Mouse (Mus musculus): Measurements from ENCODE around the gene Kif26b.

Gene Kif26b

DNA sequence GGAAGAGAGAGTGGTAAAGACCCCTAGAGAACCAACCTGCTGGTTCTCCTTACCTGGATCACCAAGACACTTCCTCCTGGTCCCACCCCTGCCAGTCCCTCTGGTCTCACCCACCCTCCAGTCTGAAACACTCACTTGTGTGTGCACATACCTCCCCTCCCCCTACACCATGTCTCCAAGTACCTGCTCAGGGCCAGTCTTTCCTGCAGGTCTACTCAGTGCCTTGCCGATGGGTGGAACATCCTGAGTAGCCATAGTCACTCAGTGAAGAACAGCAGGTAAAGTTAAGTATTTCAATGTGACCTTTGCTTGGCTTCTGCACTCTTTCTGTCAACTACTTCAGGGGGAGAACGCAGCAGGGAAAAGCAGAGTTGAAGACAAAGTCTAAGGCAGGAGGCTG, 268.5 kb downstream of the Kif26b start:
- no peak for DNase-seq

DNA sequence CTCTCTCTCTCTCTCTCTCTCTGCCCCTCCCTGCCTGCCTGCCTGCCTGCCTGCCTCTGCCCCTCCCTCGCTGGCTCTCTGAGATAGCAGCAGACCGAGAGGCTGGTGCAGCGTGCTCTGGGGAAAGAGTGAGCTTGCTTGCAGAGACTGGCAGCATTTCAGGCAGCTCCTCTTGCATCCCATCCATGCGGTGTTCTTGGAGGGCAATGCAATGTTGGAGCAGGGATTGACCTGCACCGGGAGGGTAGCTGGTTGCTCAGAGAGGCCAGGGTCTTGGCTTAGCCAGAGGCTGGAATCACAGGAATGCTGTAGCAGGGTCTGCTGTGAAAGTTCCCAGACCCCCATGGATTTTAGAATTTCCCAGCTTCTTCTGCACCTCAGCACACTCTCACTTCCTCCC, 269.4 kb downstream of the Kif26b start:
- no peak for DNase-seq

DNA sequence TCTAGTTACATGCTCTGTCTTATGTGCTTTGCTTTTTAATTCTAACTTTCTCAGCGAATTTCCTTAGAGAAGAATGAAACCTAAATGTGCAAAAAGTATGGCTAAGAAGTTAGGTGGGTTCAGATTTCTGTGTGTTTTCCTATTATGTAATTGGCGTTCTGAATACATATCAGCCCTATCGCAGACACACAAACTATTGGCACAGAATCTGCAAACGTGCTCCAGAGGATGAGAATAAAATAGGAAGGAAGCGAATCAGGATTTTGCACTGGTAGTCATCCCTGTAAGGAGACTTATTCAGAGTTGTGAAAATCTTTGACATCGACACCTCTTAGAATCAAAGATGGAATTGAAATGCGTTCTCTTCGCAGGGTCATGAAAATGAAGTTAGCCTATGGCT, 270.0 kb downstream of the Kif26b start:
- no peak for DNase-seq

DNA sequence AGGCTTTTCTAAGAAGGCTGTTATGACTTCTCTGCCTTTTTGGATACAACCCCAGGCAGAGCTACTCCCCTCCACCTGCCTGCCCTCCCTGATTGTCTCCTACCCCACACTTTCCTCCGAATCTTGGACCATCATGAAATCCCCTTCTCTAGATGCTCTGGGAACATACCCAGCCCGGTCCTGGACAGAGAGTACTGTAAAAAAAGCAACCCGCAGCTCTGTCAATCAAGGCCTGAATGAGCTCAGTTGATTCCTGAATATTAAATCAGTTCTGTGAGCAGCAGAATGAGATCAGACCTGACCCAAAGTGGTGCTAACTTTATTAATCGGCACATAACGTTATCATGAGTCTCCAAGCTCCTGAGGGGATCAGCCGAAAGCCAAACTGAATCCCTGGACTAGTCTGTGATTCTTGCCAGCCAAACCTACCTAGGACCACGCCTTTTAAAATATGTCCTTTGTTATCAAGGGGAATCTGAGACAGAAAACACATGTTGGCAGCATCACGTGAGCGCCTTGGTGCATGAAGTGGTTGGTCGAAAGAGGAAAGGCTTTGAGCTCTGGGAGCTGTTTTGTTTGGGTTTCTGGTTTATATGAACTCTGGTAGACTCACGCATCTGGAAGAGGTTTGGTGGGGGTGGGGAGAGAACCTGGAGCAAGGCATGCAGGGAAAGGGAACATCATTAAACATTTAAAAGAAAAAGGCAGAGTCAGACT, 271.1 kb downstream of the Kif26b start:
- no peak for DNase-seq

DNA sequence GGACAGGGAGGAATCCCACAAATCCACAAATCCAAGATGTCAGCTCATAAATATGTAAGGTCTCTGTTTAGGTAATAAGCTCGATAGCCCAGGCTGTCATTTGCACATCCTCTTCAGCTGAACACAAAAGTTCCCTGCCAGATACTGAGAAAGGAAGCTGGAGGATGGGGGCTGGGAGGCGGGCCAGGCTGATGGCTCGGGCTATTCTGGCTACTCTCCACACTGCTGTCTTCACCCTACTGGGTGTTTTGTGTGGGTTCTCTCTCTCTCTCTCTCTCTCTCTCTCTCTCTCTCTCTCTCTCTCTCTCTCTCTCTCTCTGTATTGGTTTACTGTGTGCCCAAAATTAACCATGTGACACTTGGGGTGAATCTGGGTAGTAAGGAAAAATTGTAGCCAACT, 274.2 kb downstream of the Kif26b start:
- peak; percentile 10 for DNase-seq

DNA sequence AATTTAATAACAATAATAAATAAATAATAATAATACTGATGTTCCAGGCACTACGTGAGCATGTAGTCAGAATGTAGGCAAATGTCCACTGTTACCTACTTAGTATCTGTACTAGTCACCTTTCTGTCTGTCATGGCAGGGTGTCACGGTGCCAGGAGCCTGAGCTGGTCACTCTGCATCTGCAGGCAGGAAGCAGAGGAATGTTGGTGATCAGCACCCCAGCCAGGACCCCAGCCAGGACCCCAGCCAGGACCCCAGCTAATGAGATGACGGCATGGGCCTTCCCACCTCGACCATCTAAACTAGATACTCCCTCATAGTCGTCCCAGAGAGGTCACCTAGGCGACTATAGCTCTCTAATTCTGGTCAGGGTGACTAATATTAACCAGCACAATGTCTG, 288.6 kb downstream of the Kif26b start:
- no peak for DNase-seq

DNA sequence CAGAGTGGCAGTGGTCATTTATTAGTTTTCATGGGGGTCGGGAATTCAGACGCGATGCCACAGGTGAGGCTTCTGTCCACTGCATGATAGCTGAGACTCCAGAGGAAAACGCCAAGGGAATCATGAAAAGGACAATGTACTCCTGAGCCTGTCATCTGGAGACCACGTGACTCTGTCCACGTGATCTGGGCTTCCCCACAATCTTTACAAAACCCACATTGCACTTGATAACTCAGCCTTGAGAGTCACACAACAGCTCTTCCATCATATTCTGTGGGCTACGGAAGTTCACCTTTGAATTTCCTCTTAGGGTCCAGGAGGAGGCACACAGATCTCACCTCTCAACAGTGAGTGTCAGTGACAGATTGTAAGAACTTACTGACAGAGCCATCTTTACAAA, 290.1 kb downstream of the Kif26b start:
- no peak for DNase-seq

DNA sequence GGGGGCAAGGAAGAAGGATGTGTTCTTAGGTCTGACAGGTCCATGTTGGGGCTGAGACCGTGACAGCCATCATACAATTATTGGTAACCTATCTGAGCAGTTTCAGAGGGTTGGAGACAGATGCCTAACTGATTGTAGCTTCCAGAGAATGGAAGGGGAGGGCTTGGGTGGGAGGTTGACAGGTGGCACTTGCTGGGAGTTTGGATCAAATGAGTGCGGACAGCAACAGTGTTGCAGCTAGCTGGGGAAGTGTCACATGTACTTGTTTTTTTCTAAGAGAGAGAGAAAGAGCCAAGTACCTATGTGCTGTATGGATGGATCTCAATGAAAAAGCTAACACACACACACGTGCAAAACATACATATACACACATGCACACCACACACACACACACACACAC, 291.2 kb downstream of the Kif26b start:
- DNase-seq = no peak

DNA sequence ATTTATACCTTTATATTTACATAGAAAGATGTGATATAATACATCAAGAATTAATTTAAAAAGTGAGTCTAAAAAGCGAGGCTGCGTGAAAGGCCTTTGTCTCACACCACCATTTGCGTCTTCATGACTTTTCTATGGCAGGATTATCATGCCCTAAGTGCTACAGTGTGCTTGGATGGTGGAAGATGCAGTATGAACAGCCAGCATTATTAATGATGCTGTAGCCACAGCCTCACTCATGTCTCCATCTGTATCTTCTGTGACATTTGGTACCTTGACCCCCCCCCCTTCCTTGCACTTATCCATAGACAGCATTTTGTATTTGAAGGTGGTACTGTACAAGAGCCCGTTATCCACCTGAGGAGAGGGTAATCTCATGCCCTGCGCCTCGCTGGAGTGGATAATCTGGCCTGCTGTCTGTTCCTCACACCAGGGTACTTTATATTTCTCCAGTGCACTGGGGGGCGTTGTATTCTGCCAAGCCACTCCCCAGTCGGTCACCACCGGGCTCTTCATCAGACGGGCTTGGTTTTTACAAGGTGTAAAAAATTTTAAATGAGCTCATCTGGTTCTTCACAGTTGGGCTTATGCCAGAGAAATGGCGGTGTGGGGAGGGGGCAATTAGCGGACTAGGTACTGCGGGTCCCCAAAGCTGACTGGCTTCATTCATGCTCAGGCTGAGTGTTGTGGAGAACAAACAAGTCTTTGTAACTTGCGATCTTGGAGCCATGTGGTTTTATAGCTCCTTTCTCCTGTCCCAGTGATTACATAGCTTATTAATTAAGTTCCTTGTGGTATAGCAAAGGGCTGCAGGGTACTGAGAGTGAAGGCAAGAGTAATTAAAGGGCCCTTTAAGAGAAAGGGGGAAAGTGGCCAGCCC, 291.9 kb downstream of the Kif26b start:
- no peak for DNase-seq

DNA sequence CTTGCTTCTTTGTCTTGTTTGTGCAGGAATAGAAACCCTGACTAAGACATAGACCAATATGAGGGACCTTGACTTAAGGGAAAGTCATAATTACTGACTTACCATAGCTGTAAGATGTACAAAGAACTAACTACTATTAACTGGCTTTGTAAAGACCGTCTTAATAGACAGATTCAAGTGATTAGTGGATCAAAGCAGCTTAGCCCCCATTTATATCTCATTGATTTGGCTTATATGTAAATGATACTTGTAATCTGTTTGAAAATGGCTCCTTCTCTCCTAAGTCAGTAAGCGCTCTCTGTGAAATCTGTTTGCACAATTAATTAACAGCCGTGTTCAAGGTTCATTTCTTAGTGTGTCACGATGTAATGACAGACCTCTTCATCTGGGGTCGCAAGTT, 295.9 kb downstream of the Kif26b start:
- DNase-seq = no peak

DNA sequence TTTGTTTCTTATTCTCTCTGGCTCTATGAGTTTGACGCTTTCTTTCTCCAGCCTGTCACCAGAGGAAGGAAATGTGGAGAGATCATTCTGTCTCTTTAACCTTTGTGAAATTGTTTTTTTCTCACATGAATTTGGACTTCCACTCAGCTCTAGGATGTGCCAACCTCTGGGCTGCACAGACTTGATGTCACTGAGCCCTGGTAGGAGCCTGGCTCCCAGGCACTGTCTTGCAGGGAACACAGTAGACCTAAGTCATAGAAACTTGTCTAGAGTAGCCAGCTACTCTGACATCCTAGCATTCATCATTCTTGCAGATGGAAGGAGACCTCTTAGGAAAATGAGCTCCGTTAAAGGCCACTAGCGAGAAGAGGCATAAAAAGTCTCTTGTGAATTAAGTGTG, 298.3 kb downstream of the Kif26b start:
- no peak for DNase-seq

DNA sequence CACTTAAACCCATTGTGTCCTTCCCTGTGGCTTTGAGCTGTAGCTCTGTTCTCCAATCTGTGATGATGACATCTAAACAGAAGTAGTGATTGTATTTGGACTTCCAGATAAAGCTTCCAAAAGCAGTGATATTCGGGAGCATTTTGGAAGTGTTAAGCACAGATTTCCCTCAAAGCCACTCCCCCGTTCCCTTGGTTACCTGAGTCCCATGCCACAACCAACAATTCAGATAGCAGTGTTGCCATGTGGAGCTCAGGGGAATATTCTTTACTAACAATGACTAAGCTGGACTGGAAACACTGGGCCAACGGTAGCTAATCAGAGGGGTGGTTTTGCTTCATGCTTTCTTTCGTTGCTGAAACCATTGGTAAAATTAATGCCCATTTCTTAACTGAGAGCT, 300.5 kb downstream of the Kif26b start:
- DNase-seq = no peak

DNA sequence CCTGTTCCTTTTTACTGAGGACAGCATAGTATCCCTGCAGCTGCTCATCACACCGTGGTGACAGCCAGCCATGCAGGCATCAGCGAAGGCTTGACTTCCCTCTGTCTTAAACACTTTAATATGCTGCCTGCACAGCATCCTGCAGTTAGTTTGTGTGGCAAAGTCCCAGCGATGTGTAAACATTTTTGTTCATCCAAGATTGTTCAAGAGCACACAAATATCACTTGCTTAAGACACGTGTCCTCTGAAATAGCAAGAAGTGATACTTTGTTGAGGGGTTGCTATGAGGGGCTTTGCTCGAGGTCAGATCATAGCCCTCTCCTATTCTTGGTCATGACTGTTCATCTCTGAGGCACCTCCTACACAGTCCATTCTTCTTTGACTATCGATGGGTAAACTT, 303.6 kb downstream of the Kif26b start:
- DNase-seq = no peak

DNA sequence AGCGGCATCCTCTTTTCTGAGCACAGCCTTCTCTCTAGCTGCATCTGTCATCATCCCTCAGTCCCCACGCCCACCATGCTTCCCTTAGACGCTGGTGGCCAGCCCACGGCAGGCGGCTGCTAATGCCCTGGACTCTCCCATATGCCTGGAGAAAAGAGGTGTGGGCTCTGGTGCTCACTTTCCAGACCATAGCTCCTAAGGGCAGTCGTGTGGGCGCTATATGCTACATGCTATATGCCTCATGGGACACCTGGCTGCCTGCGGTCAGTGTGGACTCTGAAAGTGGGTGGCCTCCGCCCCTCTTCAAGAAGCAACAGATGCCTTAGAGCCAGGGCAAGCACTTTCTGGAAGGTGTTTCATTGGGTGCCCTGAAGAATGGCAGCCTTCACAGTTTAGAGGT, 306.9 kb downstream of the Kif26b start:
- no peak for DNase-seq

DNA sequence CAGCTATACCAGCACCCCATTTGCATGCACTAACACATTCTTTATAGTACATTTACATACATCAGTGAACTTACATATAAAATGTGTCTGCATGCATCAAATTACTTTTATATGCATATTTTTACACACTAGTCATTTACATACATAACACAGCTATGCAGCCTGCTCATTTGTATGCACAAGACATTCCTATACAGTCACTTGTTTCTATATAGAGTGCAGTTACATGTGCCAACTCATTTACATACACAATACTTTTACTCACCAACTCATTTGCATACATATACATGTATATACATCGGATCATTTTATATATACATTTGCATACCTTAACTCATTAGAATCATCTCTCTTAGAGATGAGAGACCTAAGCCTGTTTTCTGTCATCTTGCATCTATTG, 308.1 kb downstream of the Kif26b start:
- DNase-seq = no peak

DNA sequence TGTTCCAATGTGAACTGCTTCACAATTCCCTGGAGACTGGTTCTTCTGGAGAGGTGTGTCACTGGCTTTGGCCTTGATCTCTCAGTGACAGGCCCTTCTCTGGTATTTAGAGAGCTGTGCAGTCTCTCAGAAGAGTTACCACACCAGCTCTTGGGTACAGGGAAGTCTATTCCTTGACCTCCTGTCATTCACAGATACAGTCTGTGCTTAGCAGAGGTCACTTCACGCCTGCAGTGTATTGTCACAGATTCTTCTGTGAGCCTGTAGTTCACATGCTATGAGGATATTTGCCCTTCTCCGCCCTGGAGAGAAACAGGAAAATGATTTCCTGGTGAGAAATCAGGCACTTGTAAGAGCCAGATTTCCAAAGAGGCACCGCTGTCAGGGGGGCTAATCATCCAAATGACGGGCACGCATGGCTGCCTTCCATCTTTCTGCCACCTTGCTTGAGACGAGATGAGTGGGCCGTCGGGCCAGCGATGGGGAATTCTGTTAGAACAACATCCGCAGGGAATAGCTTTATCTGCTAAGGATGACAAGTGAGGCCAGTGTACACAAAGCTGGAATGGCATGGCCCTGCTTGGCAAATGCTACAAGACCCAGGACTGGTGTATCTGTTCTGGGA, 309.9 kb downstream of the Kif26b start:
- no peak for DNase-seq

DNA sequence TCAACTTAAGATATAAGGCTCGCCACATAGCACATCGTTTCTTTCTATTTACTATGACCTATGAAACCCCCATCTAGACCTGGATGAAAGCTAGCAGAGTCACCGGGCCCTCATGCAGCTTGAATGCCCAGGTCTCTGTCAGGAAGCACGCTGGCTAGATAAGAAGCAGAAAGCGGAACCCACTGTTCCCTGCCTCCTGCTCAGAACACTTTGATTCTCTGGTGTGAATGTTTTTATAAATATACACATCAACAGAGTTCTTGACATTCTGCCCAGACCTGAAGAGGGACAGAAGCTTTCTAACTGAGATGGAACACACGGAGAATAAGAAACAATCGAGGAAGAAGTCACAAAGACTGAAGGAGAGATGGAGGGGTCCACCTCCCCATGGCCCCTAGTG, 311.4 kb downstream of the Kif26b start:
- no peak for DNase-seq

DNA sequence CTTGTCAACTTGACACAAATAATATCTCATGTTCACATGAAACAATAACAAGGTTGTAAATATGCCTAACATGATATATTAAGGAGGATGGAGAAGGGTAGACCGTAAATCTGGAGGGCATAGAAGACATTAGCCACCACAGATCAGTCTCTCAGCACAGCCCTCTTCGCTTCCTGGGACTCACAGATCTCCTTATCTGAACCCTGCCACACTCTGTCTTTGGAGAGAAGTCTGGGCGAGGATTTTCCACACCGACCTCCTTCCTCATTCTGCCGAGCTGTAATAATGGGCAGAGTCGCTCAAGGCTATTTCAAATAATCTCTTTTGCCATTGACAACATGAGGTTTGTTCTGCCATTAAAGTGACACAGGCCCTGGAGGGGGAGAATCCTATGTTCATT, 315.9 kb downstream of the Kif26b start:
- DNase-seq = no peak

DNA sequence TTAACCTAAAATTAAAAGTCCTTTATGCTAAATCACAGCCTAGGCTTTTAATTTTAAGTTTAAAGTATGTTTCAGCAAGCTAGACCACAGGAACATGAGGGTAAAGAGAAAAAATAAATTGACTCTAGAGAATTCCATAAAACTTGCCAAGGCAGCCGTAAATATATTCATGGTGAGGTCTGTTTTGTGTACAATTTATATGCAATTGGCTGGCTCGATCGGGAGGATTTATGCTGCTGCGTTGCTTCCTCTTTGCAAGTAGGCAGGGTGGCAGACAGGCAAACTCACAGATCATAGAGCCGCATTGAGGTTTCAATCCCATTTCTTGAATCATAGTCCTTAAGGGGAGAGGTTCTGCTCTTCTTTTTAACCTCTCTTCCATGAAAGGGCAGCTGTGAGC, 318.6 kb downstream of the Kif26b start:
- no peak for DNase-seq

DNA sequence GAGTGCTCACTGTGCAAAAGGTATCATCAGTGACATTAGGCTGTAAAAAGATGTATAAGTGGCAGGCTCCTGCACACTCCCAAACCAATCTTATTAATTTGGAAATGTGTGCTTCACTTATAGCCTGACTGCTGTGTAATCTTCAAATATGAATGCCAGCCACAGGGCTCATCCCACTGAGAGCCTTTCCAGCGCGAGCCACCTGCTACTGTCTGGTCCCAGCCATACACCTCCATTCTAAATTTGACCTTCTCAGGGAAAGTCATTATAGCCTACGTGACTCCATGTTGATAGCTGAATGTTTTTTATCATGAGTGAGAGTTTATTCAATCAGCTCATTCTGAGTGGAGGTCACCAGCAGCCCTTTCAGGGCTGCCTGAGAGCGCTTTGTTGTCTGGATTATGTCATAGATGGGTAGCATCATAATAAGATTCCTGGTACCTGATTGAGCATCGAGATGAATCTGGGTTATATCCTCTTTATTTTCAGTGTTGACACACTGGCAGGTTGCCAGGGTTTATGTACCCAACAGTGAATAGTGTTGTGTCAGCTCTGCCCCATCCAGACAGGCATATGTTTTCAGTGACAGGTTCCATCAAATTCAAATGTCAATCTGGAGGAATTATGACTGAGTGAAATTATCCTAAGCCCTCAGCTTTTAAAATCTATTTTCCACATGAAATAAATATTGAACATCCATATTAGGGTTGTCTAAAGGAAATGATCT, 319.6 kb downstream of the Kif26b start:
- no peak for DNase-seq

DNA sequence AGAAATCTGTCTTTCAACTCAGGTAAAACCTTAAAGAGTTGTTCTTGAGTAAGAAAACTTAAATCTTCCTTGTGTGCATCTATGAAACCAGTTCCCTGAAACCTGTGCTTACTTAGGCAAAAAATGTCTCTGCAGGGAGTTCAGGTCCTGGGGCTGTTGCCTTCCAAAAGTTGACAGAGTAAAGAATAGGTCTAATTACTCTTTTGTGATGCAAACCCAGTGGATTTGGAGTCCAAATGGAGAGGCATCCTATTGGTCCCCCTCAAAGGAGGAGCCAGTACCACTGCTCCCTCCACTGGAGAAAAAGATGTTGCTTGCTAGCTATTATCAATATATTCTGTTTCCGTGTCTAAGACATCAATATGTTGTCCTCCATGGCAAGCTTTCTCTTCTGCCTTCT, 321.6 kb downstream of the Kif26b start:
- DNase-seq = no peak

DNA sequence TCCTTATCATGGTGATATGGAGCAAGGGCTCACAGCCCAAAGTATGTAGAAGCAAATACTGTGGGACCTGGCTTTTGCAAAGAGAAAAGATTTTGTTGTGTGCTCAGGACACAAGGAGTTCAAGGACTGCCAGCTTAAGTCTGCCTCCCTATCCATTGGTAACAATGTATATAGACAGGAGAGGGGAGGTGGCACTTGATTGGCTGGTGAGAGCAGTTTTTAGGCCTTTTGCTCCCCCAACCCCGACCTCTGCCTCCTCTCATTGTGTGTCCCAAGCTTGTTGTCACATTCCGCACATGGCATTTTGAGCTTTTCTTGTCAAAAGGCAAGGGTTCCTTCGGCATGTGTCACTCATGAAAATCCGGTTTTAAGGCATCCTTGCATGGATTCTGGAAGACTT, 326.0 kb downstream of the Kif26b start:
- DNase-seq = no peak

DNA sequence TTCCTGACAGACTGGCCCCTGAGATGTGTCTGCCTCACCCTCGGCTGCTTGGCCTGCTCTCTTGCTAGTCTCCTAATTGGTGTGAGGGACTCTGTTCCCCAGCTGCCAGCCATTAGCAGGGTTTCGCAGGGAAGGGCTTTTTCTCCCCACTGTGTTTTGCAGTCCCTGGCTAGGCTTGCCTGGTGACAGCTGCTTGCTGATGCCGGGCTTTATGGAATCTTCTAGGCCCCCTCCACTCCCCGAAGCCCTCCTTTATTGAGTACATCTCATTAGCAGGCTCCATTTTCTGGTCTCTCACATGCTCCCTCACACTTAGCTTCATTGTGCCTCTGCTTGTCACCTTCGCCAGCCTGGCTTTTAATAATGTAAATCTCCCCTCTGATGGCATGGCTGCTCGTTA, 327.0 kb downstream of the Kif26b start:
- DNase-seq = no peak
